Mouse (Mus musculus) liver, postnatal 0 days (tissue): ENCODE results near the gene Gm20388. TPM values are rescaled to one million over a fixed set of nuclear protein-coding genes. Genes with fewer than 3 reads are reported as not detected.

ENCODE experiments used
- ATAC-seq: fragments of 200-750 bp; cut with Nextera tagmentation; 2 replicates; pipeline ENCODE4 v1.8.0; 2017; ENCODE audit warnings: mild to moderate bottlenecking, moderate library complexity
- DNase-seq: peaks from one replicate; pipeline ENCODE4 v3.0.0-alpha.2; 2016
- H3K27ac ChIP-seq: fragments of 300-500 bp; sonication (generic); 2 replicates; pipeline ENCODE4 v1.5.1; 2014; ENCODE audit warnings: antibody characterized with exemption, moderate library complexity, mild to moderate bottlenecking, low read depth
- H3K27me3 ChIP-seq: fragments of 300-500 bp; sonication (generic); 2 replicates; pipeline ENCODE4 v1.6.1; 2014; ENCODE audit warnings: low read length, control low read depth, mixed read lengths; ENCODE audit not compliant: insufficient read depth
- H3K36me3 ChIP-seq: fragments of 300-500 bp; sonication (generic); replicated peaks from 2 replicates; pipeline ENCODE4 v1.6.1; 2014; ENCODE audit warnings: mild to moderate bottlenecking, control low read depth, low read length, moderate library complexity, mixed read lengths; ENCODE audit not compliant: insufficient read depth
- H3K4me1 ChIP-seq: fragments of 300-500 bp; sonication (generic); 2 replicates; pipeline ENCODE4 v1.6.1; 2014; ENCODE audit warnings: antibody characterized with exemption, mild to moderate bottlenecking, control low read depth; ENCODE audit not compliant: insufficient read depth
- H3K4me2 ChIP-seq: fragments of 300-500 bp; sonication (generic); 2 replicates; pipeline ENCODE4 v1.6.1; 2014; ENCODE audit warnings: low read depth, mild to moderate bottlenecking, low read length, moderate library complexity, mixed read lengths
- H3K4me3 ChIP-seq: fragments of 300-500 bp; sonication (generic); 2 replicates; pipeline ENCODE4 v1.5.1; 2014; ENCODE audit warnings: low read depth, low read length
- H3K9ac ChIP-seq: fragments of 300-500 bp; sonication (generic); replicated peaks from 2 replicates; pipeline ENCODE4 v1.6.1; 2014; ENCODE audit warnings: mild to moderate bottlenecking, moderate library complexity
- H3K9me3 ChIP-seq: fragments of 300-500 bp; sonication (generic); 2 replicates; pipeline ENCODE4 v1.6.1; 2016; ENCODE audit warnings: mild to moderate bottlenecking, control low read depth, low read length, mixed read lengths
- CTCF ChIP-seq: sonication (generic); IDR thresholded peaks from 2 replicates; pipeline ENCODE4 v1.5.1; 2016; ENCODE audit warnings: antibody characterized with exemption, low read depth
- EP300 ChIP-seq: IDR thresholded peaks from 2 replicates; pipeline ENCODE4 v1.6.1; 2016; ENCODE audit warnings: antibody characterized with exemption, low read depth, mild to moderate bottlenecking
- WGBS: fragments of 180-500 bp; shearing (Covaris S2); extraction: QIAGEN DNeasy Blood & Tissue Kit; methylation state at CpG from one replicate; pipeline ENCODE4 v1.1.7; 2014; ENCODE audit not compliant: insufficient replicate concordance; 5-methylcytosine and 5-hydroxymethylcytosine counted together
- polyA plus RNA-seq: library from polyadenylated mRNA; unstranded; fragments of >200 nt; fragmentation: Nextera tagmentation; extraction: Ambion mirVana; gene quantifications from 2 replicates; pipeline ENCODE4 v1.2.1, GENCODE M21; 2015

The Gm20388 gene
- polyA plus RNA-seq, 1 experiment from 2014 or later: not detected

DNA sequence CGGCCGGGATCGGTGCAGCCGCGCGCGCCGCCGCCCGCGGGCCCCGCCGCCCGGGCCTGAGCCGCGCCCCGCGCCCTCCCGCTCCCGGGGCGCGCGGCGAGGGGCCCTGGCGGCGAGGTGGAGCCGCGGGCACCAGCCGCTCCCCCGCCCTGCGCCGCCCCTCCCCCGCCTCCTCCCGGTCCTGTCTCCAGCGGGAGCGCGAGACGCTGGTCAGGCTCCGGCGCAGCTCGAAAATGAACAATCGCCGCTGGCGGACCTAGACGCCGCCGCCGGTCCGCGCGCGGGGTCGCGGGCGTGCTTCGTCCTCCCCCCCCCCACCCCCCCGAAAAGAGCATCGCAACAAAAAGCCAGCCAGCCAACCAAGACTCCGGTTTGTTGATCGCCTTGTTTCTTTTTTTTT, 1819.5 kb downstream of the Gm20388 start:
- Histone ChIP-seq H3K27ac (no peak overlapping the region), H3K36me3 (no peaks in the 10 kb centered on the region), H3K9ac (no peak overlapping the region), H3K4me1 (no peaks in the 10 kb centered on the region), H3K4me3 (no peak overlapping the region), H3K4me2 (peak overlapping the region; percentile 44; the same call in 1 of the 2 replicates), H3K27me3 (peaks cover 44% of the 10 kb centered on the region), H3K9me3 (no peaks in the 10 kb centered on the region)
- DNase-seq (no peak), ATAC-seq (no peak)
- 2% methylated on average over 25 of the region's 60 CpGs for WGBS
- TF ChIP-seq EP300 (no peak), CTCF (no peak)

DNA sequence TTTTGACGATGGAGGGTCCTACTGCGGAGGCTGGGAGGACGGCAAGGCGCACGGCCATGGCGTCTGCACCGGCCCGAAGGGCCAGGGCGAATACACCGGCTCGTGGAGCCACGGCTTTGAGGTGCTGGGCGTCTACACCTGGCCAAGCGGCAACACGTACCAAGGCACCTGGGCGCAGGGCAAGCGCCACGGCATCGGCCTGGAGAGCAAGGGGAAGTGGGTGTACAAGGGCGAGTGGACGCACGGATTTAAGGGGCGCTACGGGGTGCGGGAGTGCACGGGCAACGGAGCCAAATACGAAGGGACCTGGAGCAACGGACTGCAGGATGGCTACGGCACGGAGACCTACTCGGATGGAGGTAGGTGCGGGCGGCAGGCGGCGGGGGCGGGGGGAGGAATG, 1820.0 kb downstream of the Gm20388 start:
- Histone ChIP-seq H3K27ac (no peak overlapping the region), H3K4me2 (0 out of 2 replicates have a peak overlapping the region, but pooled peaks have one; percentile 44), H3K9me3 (no peaks in the 10 kb centered on the region), H3K27me3 (peaks cover 44% of the 10 kb centered on the region), H3K4me3 (no peak overlapping the region), H3K4me1 (no peaks in the 10 kb centered on the region), H3K36me3 (no peaks in the 10 kb centered on the region), H3K9ac (no peak overlapping the region)
- 2% methylated on average over 35 of the region's 37 CpGs for WGBS
- DNase-seq: no peak
- TF ChIP-seq CTCF: no peak
- TF ChIP-seq EP300: no peak
- no peak for ATAC-seq

- Histone ChIP-seq H3K4me2 (no peak overlapping the region), H3K27me3 (peaks cover 44% of the 10 kb centered on the region), H3K9me3 (no peaks in the 10 kb centered on the region), H3K36me3 (no peaks in the 10 kb centered on the region), H3K4me1 (no peaks in the 10 kb centered on the region), H3K9ac (no peak overlapping the region), H3K4me3 (no peak overlapping the region), H3K27ac (no peak overlapping the region)
- TF ChIP-seq CTCF (no peak), EP300 (no peak)
- 12% methylated on average over 11 of the region's 11 CpGs for WGBS
- DNase-seq (no peak), ATAC-seq (no peak)
Measured at GRCm38 (mm10) chr8:121731060-121731459, 1820.4 kb downstream of the Gm20388 start.

DNA sequence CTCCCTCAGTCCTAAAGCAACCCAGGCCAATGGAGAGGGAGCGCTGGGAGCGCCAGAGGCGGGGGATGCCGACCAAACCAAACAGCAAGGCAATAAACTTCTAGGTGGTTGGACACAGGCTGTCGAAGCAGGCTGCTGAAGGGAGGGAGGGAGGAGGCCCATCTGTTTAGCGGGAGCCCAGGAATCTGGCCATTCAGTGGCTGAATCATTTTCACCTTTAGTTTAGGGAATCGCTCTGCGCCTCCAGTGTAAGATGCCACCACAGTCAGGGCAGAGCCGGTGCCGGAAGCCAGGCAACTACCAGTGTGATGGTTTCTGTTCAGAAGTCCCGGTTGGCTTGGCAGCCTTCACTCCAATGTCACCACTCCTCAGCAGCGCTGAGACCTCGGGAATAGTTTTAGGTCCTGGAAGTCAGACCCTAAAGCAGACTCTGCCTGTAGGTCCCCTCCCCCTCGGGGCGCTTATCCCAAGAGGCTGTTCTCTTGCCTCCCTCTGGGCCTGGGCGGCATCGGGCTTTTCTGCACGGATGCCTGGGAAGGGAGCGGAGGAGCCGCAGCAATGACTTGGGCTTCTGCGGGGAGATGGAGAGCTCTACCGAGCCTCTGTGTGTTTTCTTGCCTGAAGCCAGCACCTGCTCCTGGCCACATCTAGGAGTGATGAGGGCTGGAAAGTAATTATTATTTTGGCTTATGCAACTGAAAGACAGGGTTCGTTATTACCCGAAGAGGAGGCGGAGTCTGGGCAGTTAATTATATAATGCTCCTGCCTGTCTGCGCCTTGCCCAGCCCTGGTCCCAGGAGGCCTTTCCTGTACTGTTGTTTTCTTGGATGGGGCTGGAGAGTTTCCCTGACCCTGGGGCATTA, 1821.1 kb downstream of the Gm20388 start:
- H3K36me3 ChIP-seq: no peaks in the 10 kb centered on the region
- H3K4me1 ChIP-seq: no peaks in the 10 kb centered on the region
- H3K9ac ChIP-seq: no peak overlapping the region
- H3K27me3 ChIP-seq: peaks cover 44% of the 10 kb centered on the region
- no peak for ATAC-seq
- DNase-seq: no peak
- WGBS: 11% methylated on average over 26 of the region's 26 CpGs
- TF ChIP-seq EP300 (no peak), CTCF (no peak)
- H3K27ac ChIP-seq: no peak overlapping the region
- no peaks in the 10 kb centered on the region for H3K9me3 ChIP-seq
- H3K4me3 ChIP-seq: no peak overlapping the region
- no peak overlapping the region for H3K4me2 ChIP-seq

DNA sequence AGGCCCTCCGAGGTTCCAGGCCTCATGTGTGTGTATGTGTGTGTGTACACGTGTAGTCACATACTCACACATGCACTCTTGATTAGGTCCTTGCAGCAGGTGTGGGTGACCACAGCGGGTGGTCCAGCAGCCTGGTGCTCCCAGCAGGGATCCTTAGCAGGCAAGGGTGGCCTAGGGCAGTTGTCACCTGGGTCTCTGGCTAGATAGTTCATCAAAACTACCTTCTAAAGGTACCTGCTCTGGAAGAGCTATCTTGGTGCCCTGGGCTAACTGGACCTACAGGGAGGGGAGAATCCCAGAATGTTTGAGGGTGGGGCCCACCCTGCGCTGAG, 1821.7 kb downstream of the Gm20388 start:
- no peak for DNase-seq
- WGBS: 55% methylated on average over 4 of the region's 4 CpGs
- no peak for TF ChIP-seq EP300
- TF ChIP-seq CTCF: no peak
- Histone ChIP-seq H3K9me3 (no peaks in the 10 kb centered on the region), H3K27ac (no peak overlapping the region), H3K27me3 (peaks cover 44% of the 10 kb centered on the region), H3K36me3 (no peaks in the 10 kb centered on the region), H3K4me3 (no peak overlapping the region), H3K4me2 (no peak overlapping the region), H3K9ac (no peak overlapping the region), H3K4me1 (no peaks in the 10 kb centered on the region)
- ATAC-seq: no peak

GRCm38 (mm10) chr8:121734262-121734661, 1823.6 kb downstream of the Gm20388 start:
- TF ChIP-seq CTCF (no peak), EP300 (no peak)
- peaks cover 32% of the 10 kb centered on the region for H3K27me3 ChIP-seq
- WGBS: 79% methylated on average over 16 of the region's 16 CpGs
- H3K4me1 ChIP-seq: no peaks in the 10 kb centered on the region
- H3K27ac ChIP-seq: no peak overlapping the region
- no peaks in the 10 kb centered on the region for H3K36me3 ChIP-seq
- H3K4me3 ChIP-seq: no peak overlapping the region
- no peak overlapping the region for H3K9ac ChIP-seq
- DNase-seq: no peak
- no peak for ATAC-seq
- no peaks in the 10 kb centered on the region for H3K9me3 ChIP-seq
- H3K4me2 ChIP-seq: no peak overlapping the region
